Mouse (Mus musculus) thymus, adult 2 months (tissue): ENCODE data around the gene Dach1.

Experiments
- CTCF ChIP-seq: fragments of 200-500 bp; IDR thresholded peaks from 2 replicates; pipeline ENCODE4 v1.5.1; 2012; ENCODE audit warnings: mild to moderate bottlenecking, control low read depth, low read length, moderate library complexity, borderline replicate concordance; ENCODE audit not compliant: control insufficient read depth, poor library complexity, insufficient read depth; ENCODE audit errors: extremely low read depth
- POLR2A ChIP-seq: fragments of 200-500 bp; IDR thresholded peaks from 2 replicates; pipeline ENCODE4 v1.6.1; 2012; ENCODE audit warnings: mild to moderate bottlenecking, low read length, control low read depth, moderate library complexity; ENCODE audit not compliant: control insufficient read depth, poor library complexity, insufficient read depth; ENCODE audit errors: extremely low read depth

DNA sequence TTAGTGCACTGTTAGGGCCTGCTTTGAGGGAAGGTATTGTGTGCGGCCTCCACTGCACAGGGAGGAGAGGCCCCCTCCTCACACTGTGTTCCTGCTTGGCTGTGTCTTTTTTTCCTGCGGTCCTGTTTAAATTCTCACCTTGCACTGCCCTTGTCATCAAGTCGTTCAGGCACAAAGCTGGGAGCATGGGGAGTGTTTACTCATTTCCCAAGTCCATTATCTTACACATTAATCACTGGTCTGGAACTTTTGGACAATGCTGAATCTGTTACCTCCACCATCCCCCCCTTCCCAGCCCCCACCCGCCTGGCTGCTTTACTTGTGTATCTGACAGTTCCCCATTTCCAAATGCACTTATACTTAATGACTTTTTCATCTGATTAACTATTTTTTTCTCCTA, 97.7 kb downstream of the Dach1 start:
- no peak for TF ChIP-seq CTCF
- TF ChIP-seq POLR2A = no peak
